Mouse (Mus musculus) urinary bladder, postnatal 36 days (tissue): ENCODE data around the gene Ergic2.
"Not testable (repeated sequence)": the region's sequence is repeated elsewhere in the genome, so short reads cannot be mapped to it uniquely, and the experiment has no call there.

Source experiments
- DNase-seq, 2 experiments: peaks; one replicate each; pipeline ENCODE4 v3.0.0; 2022; ENCODE audit warnings: low spot score in 2 of 2, mixed read lengths in 1 of 2

The Ergic2 gene

GRCm38 (mm10) chr6:148211391-148211876 is 740 bp downstream of the Ergic2 start:
- no peak for DNase-seq

GRCm38 (mm10) chr6:148207522-148207921 is 4.7 kb downstream of the Ergic2 start:
- no peak for DNase-seq

DNA sequence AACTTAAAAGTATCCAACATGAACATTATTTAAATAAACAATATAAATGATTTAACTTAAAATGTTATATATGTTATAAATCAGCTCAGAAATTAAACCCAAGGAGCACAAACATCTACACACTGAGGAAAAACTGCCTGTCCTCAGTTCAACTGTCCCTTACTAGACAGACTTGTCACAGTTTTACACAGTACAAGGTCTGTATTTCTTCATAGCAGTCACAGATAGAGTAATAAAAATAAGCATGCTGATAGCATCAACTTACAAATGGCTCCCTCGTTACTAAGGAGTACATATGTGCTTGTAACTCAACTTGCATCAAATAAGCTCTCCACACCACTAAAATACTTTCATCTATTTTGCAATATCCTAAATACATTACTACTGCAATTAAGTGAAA is 7.0 kb downstream of the Ergic2 start:
- DNase-seq: no peak

DNA sequence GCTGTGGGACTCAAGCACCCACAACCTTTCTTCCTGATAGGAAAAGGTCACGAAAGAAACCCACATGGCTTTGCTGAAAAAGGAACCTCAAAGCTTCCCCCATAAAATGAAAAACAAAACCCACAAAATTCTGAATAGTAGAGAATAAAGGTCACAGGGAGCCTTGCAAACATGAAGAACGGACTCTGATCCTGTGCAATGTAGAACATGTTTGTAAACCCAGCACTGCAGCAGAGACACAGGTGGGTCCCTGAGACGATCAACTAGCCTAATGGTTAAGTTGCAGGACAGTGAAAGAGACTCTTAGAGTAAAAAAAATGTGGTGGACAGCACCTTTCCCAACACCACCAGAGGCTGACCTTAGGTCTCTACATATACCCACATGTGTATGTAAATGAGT is 12.4 kb downstream of the Ergic2 start:
- DNase-seq: no peak

DNA sequence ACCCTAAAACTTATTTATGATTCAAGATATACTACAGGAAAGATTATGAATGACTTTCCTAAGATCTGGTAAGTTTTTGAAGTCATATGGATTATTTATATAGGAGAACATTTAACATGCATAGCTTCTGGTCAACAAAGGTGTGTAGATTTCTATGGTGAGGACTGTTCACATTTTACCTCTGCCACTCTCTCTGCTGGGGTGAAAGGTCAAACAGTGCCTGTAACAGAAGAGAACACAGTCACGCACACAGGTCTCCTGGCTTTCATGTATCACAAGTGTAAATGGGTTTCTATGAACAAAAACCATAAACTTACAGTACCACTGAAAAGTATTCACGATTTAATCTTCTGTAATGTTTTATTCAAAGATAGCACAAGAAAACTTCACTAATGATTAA is 13.0 kb downstream of the Ergic2 start:
- DNase-seq: no peak

DNA sequence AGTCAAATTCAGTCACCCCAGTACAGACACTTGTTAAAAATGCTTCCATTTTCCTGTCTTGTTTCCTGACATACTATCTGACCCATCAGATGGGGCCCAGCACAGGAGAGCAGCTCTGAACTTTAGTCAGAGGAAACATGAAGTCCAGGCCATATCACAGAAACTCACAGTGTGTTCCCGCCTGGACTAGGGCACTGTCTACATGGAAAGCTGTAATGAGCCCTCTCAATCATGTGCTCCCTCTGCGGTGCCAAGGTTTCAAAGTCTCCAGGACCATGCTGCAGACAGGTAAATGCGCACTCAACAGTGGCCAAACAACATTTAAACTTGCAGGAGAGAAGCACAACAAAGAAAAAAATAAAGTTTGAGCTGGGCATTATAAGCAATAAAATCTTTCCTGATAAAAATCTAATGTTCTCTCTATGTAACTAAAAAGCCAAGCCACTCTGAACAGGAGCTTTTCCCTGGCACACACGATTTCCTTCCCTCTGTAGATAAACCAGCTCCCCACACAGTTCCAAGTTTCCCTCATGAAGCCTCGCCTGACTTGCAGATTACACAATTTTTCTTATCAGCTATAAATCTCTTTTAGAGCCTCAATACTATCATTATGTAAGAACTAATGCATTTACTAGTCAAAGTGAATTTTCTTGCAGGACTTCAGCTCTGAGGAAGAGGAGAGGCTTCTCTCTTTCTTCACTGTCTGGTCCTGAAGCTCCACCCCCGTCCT is 18.0 kb downstream of the Ergic2 start:
- no peak for DNase-seq

DNA sequence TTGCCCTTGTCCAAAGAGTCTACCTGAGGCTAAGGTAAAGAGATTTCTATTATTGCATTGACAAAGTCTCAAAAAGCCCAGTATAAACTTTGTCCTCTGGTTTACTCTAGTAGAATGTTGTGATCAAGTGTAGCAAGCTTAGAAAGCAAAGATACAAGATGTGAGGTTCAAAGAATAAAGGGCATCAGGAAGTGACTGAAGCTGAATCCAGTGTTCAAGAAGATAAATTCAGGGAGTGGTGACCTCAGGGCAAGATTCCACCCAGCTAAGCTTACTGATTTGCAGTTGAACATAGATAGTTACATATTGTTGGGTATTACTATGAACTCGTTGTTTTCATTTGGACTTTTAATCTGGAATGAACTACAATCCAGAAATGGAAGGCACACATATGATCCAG is 26.5 kb downstream of the Ergic2 start:
- DNase-seq: no peak

- no peak for DNase-seq
Measured at GRCm38 (mm10) chr6:148172904-148173303, 39.3 kb downstream of the Ergic2 start.

- DNase-seq: not testable (repeated sequence)
Measured at GRCm38 (mm10) chr6:148152305-148152704, 59.9 kb downstream of the Ergic2 start.

GRCm38 (mm10) chr6:148142421-148142820 is 69.8 kb downstream of the Ergic2 start:
- no peak for DNase-seq

- no peak for DNase-seq
Measured at GRCm38 (mm10) chr6:148141874-148142273, 70.3 kb downstream of the Ergic2 start.

DNA sequence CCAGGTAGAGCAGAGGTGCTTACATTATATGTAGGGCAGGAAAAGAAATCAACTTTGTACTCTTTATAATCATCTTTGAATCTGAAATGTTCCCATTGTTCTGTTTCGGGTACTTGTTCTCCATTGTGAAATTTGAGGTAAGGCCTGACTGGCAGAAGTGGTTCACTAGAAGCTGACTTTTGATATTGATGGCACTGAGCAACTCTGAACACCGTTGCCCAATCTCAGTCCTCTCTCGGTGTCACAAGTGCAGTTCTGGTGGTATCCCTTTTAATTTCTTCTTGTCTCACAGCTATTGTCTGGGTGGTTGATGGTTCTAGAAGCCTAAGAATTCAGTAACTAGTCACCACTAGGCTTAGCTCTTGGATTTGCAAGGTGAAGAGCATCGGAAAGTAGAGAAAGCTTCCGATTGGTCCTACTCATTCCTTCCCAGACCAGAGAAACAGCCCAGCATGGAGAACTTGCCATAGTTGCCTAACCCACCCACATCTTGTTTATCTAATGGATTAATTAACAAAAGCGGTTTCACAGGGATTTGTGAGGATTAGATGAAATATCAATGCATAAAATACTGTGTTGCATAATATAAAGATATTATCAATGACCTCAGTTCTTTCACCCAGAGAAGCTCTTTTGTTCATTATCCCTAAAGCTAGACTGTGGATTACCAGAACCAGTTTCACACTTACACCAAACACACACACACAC is 72.7 kb downstream of the Ergic2 start:
- DNase-seq: no peak

DNA sequence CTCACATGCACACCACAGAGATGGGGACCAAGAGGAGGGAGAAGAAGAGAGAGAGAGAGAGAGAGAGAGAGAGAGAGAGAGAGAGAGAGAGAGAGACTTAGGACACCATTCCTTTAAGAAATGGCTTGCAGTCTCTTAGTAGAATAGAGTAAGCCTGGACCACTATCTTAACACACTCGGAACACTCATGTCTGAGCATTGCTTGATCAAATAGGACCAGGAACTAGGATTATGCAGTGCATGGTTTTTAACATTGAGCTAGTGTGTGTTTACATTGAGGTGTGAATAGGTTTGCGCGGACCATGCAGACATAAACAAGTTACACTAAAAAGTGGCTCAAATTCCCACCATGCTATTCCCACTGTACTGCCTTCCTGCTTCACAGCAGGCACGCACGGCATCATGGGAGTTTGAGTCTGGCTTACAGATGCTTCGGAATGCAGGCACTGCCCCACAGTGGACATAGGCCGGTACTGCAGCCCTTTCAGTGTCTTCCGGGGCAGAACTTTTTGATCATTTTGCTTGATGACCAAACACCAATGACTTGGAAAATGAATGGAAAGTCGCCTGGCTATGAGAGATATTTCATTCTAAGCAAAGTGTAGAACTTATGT is 76.3 kb downstream of the Ergic2 start:
- DNase-seq: peak; percentile 46 to 73

GRCm38 (mm10) chr6:148133536-148133935 is 78.6 kb downstream of the Ergic2 start:
- DNase-seq: no peak

DNA sequence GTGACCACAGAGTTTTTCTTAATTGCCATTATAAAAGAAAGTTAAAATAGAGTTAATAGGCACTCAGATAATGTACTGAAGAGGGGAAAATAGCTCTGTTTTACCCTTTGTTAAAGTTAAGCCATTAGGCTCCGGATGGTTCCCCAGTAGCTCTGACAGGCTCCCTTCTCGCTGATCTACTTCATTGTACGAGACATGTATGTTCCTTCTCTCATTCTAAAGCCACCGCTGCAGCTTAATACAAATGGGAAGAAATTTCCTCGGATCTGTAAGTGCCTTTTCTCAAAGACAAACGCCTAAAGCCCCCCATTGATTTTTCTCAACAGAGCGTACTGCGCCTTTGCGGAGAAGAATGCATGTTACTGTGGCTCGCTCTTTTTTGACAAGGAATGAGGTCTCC is 79.9 kb downstream of the Ergic2 start:
- no peak for DNase-seq
